Mouse (Mus musculus): ENCODE results near the gene Gdnf.

Gene Gdnf

GRCm38 (mm10) chr15:7862890-7863289 lies 52.2 kb downstream of the Gdnf start:
- DNase-seq (ENCODE audit: low spot score), result no peak

GRCm38 (mm10) chr15:7863328-7863727 lies 52.7 kb downstream of the Gdnf start:
- peak; percentile 24 for DNase-seq (ENCODE audit: low spot score)

GRCm38 (mm10) chr15:7865305-7865704 lies 54.7 kb downstream of the Gdnf start:
- no peak for DNase-seq (ENCODE audit: low spot score)

DNA sequence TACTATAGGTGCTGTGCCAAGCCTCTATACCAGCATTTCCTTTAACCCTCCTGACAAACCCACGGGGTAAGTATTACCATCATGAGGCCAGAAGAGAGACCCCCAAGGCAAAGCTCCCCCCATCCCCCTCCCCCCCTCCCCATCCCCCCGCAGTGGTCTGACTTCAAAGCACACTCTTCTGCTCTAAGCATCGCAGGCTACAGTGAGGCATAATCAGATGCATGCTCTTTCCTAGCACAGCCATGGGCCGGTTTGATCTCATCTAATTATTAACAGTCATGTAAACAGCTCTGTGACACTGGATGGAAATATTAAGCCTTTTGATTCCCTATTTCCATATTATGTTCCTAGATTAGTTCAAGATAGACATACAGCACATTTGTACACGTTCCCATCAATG lies 61.8 kb downstream of the Gdnf start:
- no peak for DNase-seq (ENCODE audit: low spot score)

- no peak for DNase-seq (ENCODE audit: low spot score)
Measured at GRCm38 (mm10) chr15:7875879-7876278, 65.2 kb downstream of the Gdnf start.

DNA sequence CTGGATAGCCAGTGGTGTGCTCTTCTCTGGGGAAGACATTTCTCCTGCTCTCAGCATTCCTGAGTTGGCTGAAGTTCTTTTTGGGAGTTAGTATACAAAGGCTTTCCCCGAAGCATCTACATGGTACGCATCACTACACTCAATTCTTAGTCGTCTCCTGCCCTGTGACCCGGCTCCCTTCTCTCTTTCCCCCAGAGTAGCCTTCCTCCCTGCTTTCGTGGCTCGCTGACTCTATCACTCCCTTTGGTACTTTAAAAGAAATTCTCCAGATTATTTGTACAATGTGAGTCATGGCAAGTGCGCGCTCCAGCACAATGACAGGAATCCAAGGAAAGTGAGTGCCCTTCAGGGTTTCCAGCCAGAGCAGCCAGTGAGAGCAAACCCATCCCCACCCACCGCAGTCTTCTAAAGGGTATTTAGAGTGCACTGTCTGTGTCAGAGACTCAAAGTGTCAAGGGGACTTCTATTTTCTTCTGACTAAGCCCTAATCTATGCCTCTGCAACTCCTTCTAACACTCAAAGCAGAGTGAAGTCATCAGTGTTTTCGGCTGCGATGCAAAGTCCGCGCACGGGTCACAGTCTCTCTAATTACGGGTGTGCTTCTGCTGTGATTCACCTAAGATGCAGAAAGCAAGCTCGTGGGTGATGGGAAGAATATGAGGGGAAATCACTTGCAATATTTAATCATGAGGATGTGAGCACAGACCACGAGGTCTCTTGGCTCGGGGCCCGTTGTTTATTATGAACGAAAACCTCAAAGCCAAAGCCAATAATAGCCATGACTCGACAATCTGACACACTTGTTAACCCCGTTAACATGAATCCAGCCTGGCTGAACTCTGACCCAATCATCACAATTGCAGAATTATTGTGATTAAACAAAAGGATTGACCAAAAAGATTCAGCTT lies 67.2 kb downstream of the Gdnf start:
- peak; percentile 46 for DNase-seq (ENCODE audit: low spot score)

DNA sequence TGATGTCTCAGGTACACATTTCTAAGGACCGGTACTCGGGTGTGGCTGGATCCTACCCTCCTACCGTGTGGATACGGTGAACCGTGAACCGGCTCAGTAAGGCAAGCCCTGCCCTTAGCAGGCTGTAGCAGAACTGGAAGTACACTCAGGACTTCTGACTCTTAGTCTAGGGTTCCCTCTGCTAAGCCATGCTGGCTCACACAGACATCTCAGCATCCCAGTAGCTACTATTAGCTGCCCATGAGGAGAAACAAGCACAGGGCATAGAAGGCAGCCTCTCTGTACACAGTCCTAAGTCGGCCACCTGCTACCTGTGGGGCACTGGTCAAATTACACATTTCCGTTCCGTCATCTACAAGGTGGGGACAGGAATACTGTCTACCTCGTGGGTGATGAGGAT lies 68.2 kb downstream of the Gdnf start:
- no peak for DNase-seq (ENCODE audit: low spot score)

- no peak for DNase-seq (ENCODE audit: low spot score)
Measured at GRCm38 (mm10) chr15:7879956-7880355, 69.3 kb downstream of the Gdnf start.

GRCm38 (mm10) chr15:7884181-7884580 lies 73.5 kb downstream of the Gdnf start:
- DNase-seq (ENCODE audit: low spot score), result no peak

DNA sequence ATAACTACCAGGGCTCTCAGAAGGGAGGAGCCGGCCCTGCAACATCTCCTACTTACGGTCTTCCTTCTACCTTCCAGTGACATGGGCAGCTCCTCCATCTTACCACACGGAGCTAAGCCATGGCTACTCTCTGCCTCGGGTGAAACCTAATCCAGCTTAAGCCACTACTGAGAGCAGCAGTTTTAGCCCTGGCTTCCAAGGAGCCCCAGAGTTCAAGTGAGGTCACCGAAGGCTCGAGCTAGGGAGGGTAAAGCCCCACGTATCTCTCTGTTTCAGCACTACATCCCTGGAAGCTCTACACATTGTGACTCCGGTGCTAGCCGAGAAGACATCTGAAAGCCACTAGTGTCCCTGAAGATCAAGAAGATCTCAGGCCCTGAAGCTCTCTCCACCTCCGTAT lies 74.5 kb downstream of the Gdnf start:
- DNase-seq (ENCODE audit: low spot score), result peak; percentile 55

- no peak for DNase-seq (ENCODE audit: low spot score)
Measured at GRCm38 (mm10) chr15:7886591-7886990, 75.9 kb downstream of the Gdnf start.
